Mouse (Mus musculus): ENCODE results near the gene Arhgap9.

DNA sequence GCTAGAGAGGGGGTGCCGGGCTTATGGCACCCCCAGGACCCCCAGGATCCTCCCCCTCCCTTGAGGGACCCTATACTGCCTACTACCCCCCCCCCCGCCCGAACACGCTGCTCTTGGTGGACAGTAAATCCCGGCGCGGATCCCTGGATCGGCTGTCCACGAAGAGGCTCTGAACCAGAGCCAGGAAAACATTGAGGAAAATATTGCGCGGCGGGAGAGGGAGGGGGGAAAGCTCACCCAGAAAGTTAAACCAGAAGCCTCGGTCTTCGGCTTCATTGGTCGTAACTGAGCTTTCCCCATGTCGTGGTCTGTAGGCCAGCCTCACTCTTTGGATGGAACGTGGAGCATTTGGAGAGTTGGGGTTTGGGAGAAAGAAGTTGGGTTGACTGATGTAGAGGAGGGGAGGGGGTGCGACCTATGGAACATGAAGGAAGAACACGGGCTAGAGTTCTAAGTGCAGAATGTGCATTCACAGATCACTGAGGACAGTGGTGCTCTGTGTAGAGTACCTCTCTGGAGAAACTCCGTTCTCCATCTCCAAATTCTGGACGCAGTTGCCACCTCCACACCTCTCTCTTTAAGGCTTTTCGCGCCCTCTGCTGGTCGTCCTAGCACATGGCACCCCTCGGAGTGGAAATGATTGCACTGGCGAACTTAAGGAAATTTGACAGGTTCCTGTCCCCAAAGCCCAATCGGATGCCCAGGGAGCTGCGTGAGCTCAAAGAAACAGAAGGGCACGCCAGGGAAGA lies 20.3 kb downstream of the Arhgap9 start, which contains the start of gene Gli1:
- TF ChIP-seq TAL1 (IDR thresholded peaks at IDR 0.05; ENCODE audit: low read length) = no peak
- TF ChIP-seq GATA1 (IDR thresholded peaks at IDR 0.05; ENCODE audit: low read length) = no peak

Measured in erythroblast, embryonic 14.5 days (primary cell).